Mouse (Mus musculus) kidney, adult 11 months (tissue): ENCODE data around the gene Snd1.
A peak's percentile ranks its signal among the peaks of the same experiment; 100 is the strongest.
"Not testable (repeated sequence)": the region's sequence is repeated elsewhere in the genome, so short reads cannot be mapped to it uniquely, and the experiment has no call there.

ENCODE experiments used
- DNase-seq: peaks from one replicate; pipeline ENCODE4 v3.0.0; 2022

Snd1 gene

DNA sequence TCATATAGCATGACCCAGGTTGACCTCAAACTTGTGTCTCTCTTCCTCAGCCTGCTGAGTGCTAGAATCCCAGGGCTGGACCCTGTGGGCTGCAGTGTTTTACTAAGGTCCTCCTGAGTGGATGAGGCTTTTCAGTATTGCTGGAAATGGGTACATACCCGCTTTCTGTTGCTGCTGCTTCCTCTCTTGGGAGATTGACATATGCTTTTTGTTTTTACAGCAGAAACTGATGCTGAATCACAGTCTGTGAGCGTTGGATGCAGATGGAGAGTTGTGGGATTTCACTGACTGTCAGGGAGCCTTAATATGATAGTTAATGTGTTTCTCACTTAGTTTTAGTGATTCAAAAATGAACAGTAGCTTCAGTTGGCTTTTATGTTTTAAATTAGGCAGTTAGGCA lies 11.5 kb downstream of the Snd1 start:
- DNase-seq = no peak

DNA sequence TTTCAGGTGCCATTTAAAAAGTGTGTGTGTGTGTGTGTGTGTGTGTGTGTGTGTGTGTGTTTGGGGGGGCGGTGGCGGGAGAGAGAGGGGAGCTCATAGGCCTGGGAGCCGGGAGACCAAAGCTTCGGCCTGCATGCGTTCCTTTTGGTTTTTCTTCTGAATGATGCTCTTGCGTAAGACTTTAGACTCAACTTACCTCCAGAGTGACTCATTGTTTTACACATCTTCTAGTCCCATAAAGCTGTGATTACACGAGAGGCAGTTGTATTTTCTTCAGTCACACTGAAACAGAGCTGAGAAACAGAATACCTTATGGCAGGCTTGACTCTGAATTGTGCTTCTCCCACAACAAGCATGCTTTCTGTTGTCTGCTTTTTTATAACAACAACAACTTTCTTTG lies 12.0 kb downstream of the Snd1 start:
- DNase-seq = no peak

DNA sequence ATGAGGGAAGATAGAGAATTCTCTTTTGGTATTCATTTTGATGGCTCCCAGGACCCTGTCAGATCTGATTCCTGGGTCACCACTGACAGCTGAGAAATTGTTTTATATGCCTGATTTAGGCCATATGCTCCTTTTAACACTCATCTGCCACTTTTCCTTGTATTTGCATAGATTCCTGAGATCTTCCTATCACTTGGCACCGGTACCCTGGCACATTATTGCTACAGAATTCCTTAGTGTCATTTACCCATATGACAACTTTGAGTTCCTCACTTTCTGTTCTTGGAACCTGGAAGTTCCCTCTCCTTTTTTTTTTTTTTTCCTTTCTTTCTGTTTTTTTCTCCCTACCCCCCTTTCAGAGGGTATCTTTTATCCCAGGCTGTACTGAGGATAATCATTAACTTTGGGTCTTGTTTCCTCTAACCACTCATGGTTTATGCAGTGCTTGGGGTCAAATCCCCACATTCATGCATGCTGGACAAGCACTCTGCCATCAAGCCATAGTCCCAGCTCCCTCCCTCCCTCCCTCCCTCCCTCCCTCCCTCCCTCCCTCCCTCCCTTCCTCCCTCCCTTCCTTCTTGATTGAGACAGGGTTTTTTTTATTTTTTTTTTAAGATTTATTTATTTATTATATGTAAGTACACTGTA lies 13.4 kb downstream of the Snd1 start:
- DNase-seq = no peak

DNA sequence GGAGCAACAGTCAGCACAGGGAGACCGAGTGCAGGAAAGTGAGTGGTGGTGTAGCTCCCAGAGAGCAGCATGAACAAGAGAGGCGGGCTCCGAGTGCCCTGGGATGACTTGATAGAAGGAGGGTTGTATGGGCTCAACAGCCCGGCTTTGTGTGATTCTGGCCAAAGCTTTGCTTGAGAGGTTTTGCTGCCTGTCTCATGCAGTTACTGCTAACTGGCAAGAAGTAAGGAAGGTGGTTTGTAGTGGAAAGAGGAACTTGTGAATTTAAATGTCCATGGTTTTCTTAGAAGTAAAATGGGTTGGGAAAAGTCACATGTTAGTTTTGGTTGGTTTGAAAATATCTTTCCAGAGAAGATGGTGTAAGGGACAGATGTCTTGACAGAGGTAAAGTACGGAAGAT lies 15.7 kb downstream of the Snd1 start:
- no peak for DNase-seq

DNA sequence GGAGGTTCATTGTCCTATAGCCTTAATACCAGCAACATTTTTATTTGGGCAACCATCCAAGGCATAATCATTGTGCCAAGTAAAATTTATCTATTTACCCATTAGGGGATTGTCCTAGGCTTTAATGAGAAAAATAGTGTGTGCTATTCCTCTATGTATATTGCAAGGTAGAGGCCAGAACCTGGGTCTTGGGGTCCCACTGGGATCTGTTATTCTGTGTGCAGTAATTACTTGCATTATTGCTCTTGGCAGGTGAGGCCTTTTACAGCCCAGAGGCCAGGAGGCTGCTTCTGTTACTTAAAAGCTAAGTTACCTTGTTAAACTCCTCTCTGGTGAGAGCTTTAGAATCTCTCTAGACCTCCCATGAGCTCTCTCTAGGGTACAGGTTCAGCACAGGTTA lies 16.3 kb downstream of the Snd1 start:
- no peak for DNase-seq

DNA sequence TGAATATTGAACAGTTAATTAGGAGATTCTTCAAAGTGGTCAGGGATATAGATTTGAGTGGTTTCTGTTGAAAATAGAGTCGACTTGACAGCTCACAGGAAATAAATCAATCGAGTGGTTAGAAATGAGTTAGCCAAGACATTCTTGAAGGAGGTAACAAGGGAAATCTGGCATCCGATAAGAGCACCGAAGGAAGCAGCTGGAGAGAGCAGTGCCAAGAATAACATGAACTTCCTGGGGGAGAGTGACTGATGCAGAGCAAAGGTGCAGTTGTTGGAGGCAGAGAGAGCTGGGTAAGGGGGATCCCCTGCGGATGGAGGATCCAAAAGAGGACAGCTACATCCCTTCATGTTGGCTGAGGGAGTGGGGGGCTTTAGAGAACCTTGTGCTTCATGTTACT lies 22.9 kb downstream of the Snd1 start:
- DNase-seq = peak; percentile 35

DNA sequence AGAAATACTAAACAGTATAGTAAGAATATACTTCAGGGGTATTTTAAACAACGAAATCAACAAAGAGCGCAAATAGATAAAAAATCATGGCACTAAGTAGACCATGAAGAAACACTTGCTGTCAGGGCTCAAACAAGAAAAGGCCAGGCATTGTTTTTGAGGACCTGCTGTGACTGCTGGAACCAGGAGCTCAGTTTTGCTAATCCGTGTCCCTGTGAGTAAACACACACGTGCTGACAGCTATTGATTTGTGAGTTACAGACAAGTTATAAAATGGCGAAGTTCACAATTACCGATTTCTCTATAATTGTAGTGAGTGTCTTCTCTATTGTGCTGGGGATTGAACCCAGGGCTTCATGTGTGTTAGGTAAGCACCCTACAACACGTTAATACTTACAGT lies 27.6 kb downstream of the Snd1 start:
- DNase-seq = no peak

DNA sequence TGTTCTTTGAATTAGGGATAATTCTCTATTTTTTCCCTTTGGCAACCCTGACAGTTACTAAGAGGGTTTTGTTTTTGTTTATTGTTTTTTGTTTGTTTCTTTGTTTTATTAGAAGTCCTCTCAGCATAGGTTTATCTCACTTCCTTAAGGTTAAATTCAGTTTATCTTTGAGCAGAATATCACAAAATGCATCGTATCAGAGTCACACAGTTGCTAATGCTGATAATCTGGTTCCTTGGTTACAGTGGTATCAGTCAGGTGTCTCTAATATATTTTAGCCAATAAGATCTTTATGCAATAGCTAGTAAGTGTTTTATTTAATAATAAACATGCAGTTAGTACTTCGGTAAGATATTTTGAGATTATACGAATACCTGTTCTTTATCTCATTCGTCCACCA lies 28.2 kb downstream of the Snd1 start:
- DNase-seq = no peak

DNA sequence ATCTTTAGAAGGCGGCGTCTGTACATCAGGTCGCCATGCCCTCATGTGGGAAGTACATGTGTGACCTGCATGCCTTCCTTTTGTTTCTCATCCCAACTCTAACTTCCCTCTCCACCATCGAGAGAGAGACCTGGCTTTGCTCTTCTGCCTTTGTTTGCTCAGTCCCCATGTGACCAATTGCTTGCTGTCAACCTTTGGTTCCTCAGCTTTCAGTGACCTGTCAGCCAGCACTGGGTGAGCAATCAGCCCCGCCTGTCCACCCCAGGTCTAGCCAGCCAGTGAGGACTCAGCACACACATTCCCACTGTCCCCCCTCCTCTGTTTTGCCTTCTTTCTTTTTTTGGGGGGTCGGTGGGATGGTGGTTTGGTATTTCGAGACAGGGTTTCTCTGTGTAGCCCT lies 29.7 kb downstream of the Snd1 start:
- no peak for DNase-seq

DNA sequence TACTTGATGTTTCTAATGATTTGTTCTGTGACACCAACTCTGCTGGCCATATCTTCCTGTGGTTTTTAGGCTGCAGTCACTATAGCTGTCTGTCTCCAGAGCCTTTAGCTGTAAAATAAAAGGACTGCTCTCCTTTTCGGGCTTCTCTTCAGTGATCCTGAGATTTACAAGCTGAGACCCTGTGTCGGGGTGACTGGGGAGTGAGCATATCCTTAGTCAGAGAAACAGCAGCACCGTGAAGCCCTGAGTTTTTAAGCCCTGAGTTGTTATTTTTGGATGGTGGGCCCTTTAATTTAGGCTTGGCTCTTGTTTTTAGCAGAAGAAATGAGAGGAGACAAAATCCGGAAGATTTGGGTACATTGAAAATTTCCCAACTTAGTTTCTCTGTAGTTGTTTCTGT lies 32.8 kb downstream of the Snd1 start:
- DNase-seq = no peak

DNA sequence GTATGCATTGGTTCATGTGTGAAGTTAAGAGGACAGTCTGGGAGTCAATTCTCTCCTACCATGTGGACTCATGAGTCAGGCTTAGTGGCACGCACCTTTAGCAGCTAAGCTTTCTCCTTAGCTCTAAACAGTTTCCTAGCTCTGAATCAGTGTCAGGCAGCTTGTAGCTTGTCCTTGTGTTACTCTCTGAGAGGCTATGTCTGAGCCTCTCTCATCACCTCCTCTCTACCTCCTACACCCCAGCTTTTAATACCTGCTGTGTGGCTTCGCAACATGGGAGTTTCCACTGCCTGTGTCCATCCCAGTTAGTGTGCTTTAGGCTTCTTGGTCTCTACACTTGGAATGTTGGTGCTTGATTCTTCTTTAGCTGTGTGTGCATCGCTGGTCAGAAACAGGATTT lies 39.3 kb downstream of the Snd1 start:
- no peak for DNase-seq

DNA sequence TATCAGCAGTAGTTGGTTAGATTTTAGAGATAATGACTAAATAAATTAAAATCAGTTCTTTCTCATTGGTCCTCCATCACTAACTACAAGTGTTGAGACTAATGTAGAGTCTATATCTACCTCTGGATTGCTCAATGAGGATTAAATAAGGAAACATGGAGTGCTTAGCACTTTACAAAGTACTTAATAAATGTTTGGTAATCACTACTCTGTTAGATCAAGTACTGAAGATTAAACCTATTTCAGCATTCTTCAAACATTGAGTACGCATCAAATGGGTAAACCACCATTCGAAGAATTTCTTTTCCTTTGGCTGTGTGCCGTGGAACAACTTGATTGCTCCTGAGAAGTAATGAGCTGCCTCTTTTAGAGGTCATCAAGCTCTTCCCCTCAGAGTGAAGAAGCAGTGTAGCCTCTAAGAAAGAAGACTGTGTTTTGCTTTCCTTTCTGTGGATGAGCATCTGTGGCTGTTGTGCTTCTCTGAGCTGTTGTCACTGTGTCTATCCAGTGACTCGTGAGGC lies 40.0 kb downstream of the Snd1 start:
- no peak for DNase-seq

DNA sequence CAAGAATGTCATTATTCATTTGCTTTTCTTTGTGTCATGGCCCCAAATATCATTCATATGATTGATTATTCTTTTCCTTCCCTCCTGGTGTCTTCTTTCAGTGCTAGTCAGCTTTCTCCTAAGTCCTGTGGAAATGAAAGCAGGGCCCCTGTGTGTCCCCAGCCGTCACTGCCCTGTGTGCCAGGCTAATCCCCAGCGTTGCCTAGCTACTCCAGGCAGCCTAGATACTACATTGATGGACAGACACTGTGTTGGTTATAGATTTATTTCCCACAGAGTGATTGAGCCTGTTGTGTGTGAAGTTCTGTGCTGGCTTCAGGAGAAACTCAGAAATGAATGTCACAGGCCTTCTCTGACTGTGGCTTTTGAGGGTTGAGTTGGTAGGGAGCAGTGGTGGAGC lies 41.7 kb downstream of the Snd1 start:
- no peak for DNase-seq

DNA sequence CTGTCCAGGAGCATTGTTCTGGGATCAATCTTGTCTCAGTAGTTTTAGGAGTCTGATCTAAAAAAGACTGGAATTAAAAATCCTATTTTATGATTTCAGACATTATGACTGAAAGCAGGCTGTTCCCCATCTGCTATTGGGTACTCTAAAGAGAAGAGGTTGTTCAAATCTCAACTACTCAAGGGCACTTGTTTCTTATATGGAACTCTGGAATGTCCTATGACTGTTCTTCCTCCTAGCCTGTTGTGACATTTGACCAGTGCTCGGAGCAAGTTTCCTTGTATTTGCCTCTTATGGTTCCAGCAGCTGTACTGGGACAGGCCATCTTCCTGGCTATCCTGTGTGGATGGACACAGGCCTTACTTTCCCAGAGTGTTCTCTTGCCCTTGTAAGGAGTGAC lies 42.1 kb downstream of the Snd1 start:
- DNase-seq = no peak

DNA sequence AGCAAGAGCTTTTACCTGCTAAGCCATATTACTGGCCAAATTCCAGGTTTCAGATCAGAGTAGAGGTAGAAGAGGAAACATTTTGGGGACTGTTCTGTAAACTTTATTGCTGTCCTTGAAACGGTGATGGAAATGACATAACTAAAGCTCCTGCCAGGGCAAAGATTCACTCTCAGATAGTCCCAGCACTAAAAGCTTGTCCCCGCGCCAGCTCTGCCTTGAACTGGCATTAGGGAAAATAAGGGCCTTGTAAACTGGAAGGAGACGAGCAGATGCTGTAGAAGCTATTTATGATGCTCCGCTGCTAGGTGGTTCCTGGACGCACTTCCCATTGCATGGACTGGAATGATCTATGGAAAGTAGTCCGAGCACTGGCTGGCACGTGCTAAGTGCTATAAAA lies 44.5 kb downstream of the Snd1 start:
- no peak for DNase-seq

DNA sequence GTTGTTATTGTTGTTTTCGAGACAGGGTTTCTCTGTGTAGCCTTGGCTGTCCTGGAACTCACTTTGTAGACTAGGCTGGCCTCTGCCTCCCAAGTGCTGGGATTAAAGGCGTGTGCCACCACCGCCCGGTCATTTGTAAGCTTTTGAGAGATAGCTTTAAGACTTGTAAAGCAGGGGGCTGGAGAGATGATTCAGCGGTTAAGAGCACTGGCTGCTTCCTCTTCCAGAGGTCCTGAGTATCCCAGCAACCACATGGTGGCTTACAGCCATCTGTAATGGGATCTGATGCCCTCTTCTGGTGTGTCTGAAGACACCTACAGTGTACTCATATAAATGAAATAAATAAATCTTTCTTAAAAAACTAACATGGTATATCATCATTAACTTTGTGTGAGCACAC lies 45.8 kb downstream of the Snd1 start:
- not testable (repeated sequence) for DNase-seq

DNA sequence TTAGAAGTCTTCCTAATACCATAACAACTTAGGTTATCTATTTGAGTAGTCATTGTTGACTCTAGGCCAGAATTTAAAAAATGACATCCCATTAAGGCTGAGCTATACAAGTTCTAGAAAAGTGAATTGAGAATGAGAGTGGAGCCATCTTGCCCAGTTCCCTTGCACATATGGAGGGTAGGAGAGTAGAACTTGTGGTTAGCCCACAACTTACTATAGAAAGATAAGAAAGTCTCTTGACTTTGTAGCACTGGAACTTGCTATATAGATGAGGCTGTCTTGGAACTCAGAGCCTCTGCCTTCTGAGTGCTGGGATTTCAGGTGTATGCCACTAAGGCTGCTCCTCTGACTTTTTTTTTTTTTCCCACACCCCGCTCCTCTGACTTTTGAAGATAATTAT lies 46.5 kb downstream of the Snd1 start:
- DNase-seq = no peak

DNA sequence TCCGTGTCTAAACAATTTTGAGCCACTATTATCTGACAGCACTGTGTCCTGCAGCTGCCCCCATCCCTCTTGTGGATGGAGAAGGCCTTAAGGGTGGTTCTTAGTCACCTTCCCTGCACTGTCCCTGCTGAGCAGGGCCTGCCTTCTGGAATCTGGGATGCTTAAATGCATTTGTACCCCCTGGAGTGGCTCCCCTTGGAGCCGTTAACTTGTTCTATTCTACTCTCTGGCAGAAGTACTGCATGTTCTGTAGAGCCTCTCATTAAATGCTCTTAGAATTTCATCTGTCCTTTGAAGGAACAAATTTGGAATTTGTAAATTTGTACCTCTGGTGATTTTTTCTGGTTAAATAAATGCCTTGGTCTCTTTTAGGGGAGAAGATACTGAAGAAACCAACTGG lies 50.6 kb downstream of the Snd1 start:
- no peak for DNase-seq

DNA sequence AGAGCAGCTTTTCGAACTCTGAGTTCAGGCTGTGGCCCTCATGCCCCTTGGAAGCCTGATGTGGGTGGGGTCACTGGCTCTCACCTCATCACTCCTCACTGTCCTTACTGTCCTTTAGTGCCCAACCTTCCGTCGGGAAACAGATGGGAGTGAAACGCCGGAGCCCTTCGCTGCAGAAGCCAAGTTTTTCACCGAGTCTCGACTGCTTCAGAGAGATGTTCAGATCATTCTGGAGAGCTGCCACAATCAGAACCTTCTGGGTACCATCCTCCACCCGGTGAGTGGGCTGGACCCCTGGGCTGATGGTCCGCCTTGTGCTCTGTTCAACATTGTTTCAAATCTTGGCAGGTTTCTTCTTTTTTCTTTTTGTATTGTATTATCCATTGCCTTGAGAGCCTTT lies 52.5 kb downstream of the Snd1 start:
- DNase-seq = no peak

DNA sequence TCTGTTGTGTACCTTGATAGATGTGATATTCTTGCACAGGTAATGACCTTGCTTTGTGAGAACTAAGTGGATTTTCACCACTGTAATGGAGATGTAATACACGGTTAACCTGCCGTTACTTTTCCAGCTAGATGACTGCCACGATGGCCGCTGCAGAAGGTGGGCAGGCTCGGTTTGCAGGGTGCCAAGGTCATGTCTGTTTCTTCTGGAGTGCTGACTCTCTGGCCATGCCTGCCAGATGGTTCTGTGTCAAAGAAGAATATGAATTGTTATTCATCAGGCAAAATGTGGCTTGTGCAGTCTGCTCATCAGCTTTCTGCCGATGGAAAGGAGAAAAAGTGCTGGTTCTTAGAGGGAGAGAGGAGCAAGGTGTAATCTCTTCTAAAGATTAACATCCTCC lies 53.3 kb downstream of the Snd1 start:
- no peak for DNase-seq

DNA sequence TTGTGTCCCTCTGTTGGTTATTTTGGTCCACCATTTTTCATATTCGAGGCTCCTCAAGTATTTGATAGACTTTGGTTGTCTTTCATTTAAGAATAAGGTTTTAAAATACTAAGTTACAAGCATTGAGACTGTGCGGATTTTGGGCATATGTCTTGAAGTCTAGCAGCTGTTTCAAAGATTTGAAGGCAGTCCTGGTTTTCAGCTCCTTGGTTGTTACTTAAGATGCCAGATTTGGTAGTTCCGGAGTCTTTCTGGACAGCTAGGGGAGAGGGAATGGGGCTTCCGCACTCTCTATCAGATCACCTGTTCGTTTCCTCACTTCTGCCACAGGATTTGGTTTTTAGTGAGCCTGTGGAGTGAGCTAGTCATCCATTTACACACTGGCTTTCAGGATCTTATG lies 61.5 kb downstream of the Snd1 start:
- no peak for DNase-seq

DNA sequence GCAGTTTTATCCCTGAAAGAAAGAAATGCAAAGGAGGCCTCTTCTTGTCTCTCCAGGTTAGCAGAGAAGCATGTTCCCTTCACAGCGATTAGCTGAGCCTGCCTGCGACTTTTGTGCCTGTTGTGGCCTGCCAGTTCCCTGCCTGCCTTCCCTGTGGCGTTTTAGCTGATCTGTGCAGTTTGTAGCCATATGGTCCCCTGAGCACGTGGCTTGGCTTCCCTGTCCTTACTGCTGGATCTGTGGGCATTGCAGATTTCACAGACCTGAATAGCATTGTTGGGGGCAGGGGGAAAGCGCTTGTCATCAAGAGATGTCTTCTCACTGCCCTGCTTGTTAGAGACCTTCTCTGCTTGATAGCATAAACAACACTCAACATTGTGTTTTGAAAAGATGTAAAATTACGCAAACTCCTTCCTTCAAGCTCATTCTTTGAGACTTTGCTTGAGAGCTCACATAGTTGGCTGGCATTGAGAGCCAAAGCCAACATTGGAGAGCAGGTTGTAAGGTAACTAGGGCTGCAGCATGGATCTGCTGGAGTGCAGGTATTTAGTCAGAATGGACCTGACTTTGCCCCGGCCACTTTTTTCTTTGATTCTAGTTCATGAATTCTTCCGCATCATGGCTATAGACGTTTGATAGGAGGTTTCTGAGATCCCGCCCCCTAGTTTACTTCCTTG lies 63.0 kb downstream of the Snd1 start:
- peak; percentile 20 for DNase-seq

DNA sequence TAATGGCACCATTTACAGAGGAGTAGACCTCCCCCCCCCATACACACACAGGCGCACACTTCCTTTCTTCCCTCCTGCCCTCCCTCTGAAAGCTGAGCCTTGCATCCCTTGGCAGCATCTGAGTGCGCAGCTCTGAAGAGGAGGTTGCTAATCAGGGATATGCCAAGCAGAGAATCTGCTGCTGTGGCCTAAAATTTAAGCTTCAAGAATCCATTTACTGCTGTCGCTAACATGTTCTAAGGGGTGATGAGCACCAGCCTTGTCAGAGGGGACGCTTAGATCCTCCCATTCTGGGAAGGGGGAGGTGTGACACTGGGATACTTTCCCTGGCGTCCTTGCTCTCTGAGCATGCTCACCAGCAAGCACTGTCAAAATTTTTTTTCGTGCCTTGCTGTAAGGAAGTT lies 67.4 kb downstream of the Snd1 start:
- DNase-seq = no peak

DNA sequence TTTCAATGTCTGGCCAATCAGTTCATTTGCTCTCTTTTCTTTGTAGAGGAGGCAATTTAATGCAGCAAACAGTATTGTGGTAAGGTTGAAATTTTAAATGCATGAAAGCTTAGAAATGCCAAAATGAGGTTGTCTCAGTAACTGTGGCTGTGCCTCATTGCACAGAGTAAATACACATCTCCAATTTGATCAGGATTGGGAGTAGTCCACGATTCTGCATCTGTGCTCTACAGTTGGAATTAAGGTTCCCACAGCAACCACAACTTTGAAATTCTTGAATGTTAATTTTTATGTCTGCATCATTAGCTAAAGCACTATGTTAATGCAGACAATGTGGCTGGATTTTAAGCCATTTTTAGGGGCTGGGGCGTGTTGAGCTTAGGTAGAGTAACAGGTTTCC lies 72.0 kb downstream of the Snd1 start:
- no peak for DNase-seq

DNA sequence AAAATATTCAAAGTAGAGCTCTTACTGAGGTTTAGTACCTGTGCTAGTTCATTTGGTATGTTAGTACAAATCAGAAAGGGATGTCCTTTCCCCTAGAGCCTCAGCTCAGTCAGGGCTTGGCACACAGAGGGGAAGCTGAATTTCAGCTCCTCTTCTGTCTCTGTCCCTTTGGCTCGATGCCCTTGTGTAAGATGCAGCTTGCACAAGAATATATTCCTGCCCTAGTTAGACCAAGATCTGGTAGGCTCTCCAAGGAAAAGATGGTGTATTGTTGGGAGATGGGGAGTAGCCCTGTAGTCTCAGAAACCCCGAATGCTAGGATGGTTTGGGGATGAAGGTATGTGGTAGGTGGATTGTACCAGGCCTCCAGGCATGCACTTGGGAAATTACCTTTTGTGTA lies 74.4 kb downstream of the Snd1 start:
- no peak for DNase-seq
